ENCODE assay signal across 11 mouse cellular contexts in genomic region chr11:60102664-60103063, GRCm38 (mm10). TPM values are rescaled to one million over a fixed set of nuclear protein-coding genes. Genes with fewer than 3 reads are reported as not detected.
DNase-seq lines count a peak whose midpoint lies in the region; ATAC-seq and TF ChIP-seq lines count a peak whose summit lies in the region.
"Had no signal": no experiment of that assay in that cellular context is flagged by ENCODE, and none has a peak within 500 bp of the region (broad histone marks: within the 10 kb centered on the region; RNA-seq: fewer than 3 reads in every experiment).

No protein-coding gene starts in this region.

- no peaks in the 10 kb centered on the region for H3K36me3 ChIP-seq in hindbrain, embryonic 11.5 days (ENCODE audit: control insufficient read depth, insufficient read depth, low read length)
- no peaks in the 10 kb centered on the region for H3K36me3 ChIP-seq in hindbrain, embryonic 10.5 days
- no peaks in the 10 kb centered on the region for H3K36me3 ChIP-seq in lung, postnatal 0 days (ENCODE audit: insufficient read depth, low read length)
- no peaks in the 10 kb centered on the region for H3K36me3 ChIP-seq in liver, embryonic 11.5 days (ENCODE audit: control insufficient read depth, insufficient read depth, low read length)
- H3K36me3 ChIP-seq: liver, embryonic 15.5 days had no signal

- H3K4me2 ChIP-seq in hindbrain, embryonic 11.5 days (replicated peaks; ENCODE audit: low read depth, low read length), result no peak overlapping the region
- H3K4me2 ChIP-seq in lung, postnatal 0 days (replicated peaks; ENCODE audit: low read depth, low read length), result no peak overlapping the region
- no peak overlapping the region for H3K4me2 ChIP-seq in liver, embryonic 11.5 days
- H3K4me2 ChIP-seq: liver, embryonic 15.5 days had no signal

- H3K9me3 ChIP-seq in hindbrain, embryonic 11.5 days (ENCODE audit: control insufficient read depth, low read length), result no peaks in the 10 kb centered on the region
- H3K9me3 ChIP-seq in hindbrain, embryonic 10.5 days, result no peaks in the 10 kb centered on the region
- H3K9me3 ChIP-seq in lung, postnatal 0 days (ENCODE audit: low read length), result no peaks in the 10 kb centered on the region
- no peaks in the 10 kb centered on the region for H3K9me3 ChIP-seq in liver, embryonic 11.5 days (ENCODE audit: control insufficient read depth, low read length)
- H3K9me3 ChIP-seq: liver, embryonic 15.5 days had no signal

- no peak overlapping the region for H3K4me3 ChIP-seq in hindbrain, embryonic 11.5 days (ENCODE audit: low read depth, low read length)
- H3K4me3 ChIP-seq in hindbrain, embryonic 10.5 days, result no peak overlapping the region
- H3K4me3 ChIP-seq in lung, postnatal 0 days (ENCODE audit: low read depth, low read length), result no peak overlapping the region
- no peak overlapping the region for H3K4me3 ChIP-seq in liver, embryonic 11.5 days (ENCODE audit: low read depth, low read length)
- H3K4me3 ChIP-seq: left cerebral cortex, adult 2 months; liver, embryonic 15.5 days had no signal

- peaks cover 6% of the 10 kb centered on the region for H3K4me1 ChIP-seq in hindbrain, embryonic 11.5 days (replicated peaks; ENCODE audit: control insufficient read depth, insufficient read depth, low read length)
- peaks cover 30% of the 10 kb centered on the region for H3K4me1 ChIP-seq in hindbrain, embryonic 10.5 days (replicated peaks)
- peaks cover 6% of the 10 kb centered on the region; the same call in 1 of the 2 replicates for H3K4me1 ChIP-seq in lung, postnatal 0 days (ENCODE audit: insufficient read depth, low read depth, low read length)
- peaks cover 34% of the 10 kb centered on the region for H3K4me1 ChIP-seq in liver, embryonic 11.5 days (replicated peaks; ENCODE audit: control insufficient read depth, insufficient read depth, low read length)

- TF ChIP-seq POLR2A in brain, embryonic 14.5 days (IDR thresholded peaks at IDR 0.05; ENCODE audit: borderline replicate concordance, extremely low read depth, insufficient read depth, insufficient read length, poor library complexity, severe bottlenecking), result no peak

- TF ChIP-seq EP300 in lung, postnatal 0 days (IDR thresholded peaks at IDR 0.05), result no peak

- TF ChIP-seq CTCF in brain, embryonic 14.5 days (IDR thresholded peaks at IDR 0.05; ENCODE audit: borderline replicate concordance, extremely low read depth, insufficient read depth, insufficient read length), result no peak
- no peak for TF ChIP-seq CTCF in lung, postnatal 0 days (IDR thresholded peaks at IDR 0.05)

- DNase-seq in hindbrain, embryonic 11.5 days (ENCODE audit: low spot score), result no peak
- no peak for DNase-seq in hindbrain, embryonic 10.5 days (ENCODE audit: low spot score)
- peak; percentile 90 for DNase-seq in 416B (ENCODE audit: low read depth)
- DNase-seq in brain, embryonic 14.5 days (ENCODE audit: low read depth), result peak; percentile 14
- peak; percentile 92 for DNase-seq in lung, postnatal 0 days (ENCODE audit: low spot score)
- no peak for DNase-seq in liver, embryonic 11.5 days (ENCODE audit: low spot score)
- DNase-seq in adrenal gland, postnatal 4 days (ENCODE audit: low spot score in 2 of 2), result no peak

- 83% methylated on average over 6 of the region's 6 CpGs for WGBS in hindbrain, embryonic 11.5 days
- 87% methylated on average over 6 of the region's 6 CpGs for WGBS in hindbrain, embryonic 10.5 days
- WGBS in lung, postnatal 0 days, result 20% methylated on average over 6 of the region's 6 CpGs
- 53% methylated on average over 6 of the region's 6 CpGs for WGBS in liver, embryonic 11.5 days

- H3K27ac ChIP-seq in hindbrain, embryonic 11.5 days (ENCODE audit: low read depth, low read length), result 0 out of 2 replicates have a peak overlapping the region, but pooled peaks have one; percentile 42
- H3K27ac ChIP-seq in hindbrain, embryonic 10.5 days, result no peak overlapping the region
- 0 out of 2 replicates have a peak overlapping the region, but pooled peaks have one; percentile 12 for H3K27ac ChIP-seq in lung, postnatal 0 days (ENCODE audit: low read length)
- H3K27ac ChIP-seq in liver, embryonic 11.5 days (ENCODE audit: low read depth, low read length), result no peak overlapping the region
- H3K27ac ChIP-seq: left cerebral cortex, adult 2 months; liver, embryonic 15.5 days had no signal

- H3K9ac ChIP-seq in hindbrain, embryonic 11.5 days (ENCODE audit: low read depth, low read length), result no peak overlapping the region
- H3K9ac ChIP-seq in lung, postnatal 0 days (replicated peaks; ENCODE audit: low read depth), result no peak overlapping the region
- no peak overlapping the region for H3K9ac ChIP-seq in liver, embryonic 11.5 days (ENCODE audit: low read depth, low read length)
- H3K9ac ChIP-seq: liver, embryonic 15.5 days had no signal

- ATAC-seq in hindbrain, embryonic 11.5 days (ENCODE audit: low FRiP score), result no peak
- ATAC-seq in lung, postnatal 0 days, result peak; percentile 13
- no peak for ATAC-seq in liver, embryonic 11.5 days (replicated peaks; ENCODE audit: low FRiP score)
- ATAC-seq: activated CD4-positive, CD25-positive, alpha-beta regulatory T cell, adult 4 months; inflammation-experienced regulatory T-cells, adult 6 months had no signal

- no peaks in the 10 kb centered on the region for H3K27me3 ChIP-seq in hindbrain, embryonic 11.5 days (ENCODE audit: control insufficient read depth, insufficient read depth, low read length)
- no peaks in the 10 kb centered on the region for H3K27me3 ChIP-seq in hindbrain, embryonic 10.5 days (ENCODE audit: insufficient read depth, poor library complexity, severe bottlenecking)
- no peaks in the 10 kb centered on the region for H3K27me3 ChIP-seq in lung, postnatal 0 days (replicated peaks; ENCODE audit: insufficient read depth, low read length)
- no peaks in the 10 kb centered on the region for H3K27me3 ChIP-seq in liver, embryonic 11.5 days (replicated peaks; ENCODE audit: control insufficient read depth, insufficient read depth, low read length)
- H3K27me3 ChIP-seq: liver, embryonic 15.5 days had no signal

RNA-seq across cellular contexts. Expression of gene Rai1, which starts 2.1 kb away (rescaled TPM):
- 22.6 and 28.1 TPM in 2 replicates for polyA plus RNA-seq in hindbrain, embryonic 11.5 days (2014; fragmentation: Nextera tagmentation; extraction: Ambion mirVana)
- 25.3 and 31.0 TPM in 2 replicates for polyA plus RNA-seq in hindbrain, embryonic 10.5 days (2016; fragmentation: Nextera tagmentation; extraction: Ambion mirVana)
- polyA plus RNA-seq in brain, embryonic 14.5 days (2012; rRNA removed), result 65.8 and 78.4 TPM in 2 replicates
- polyA plus RNA-seq in lung, postnatal 0 days (2015; fragmentation: Nextera tagmentation; extraction: Ambion mirVana), result 13.5 and 16.2 TPM in 2 replicates
- 18.6 and 24.2 TPM in 2 replicates for polyA plus RNA-seq in liver, embryonic 11.5 days (2014; fragmentation: Nextera tagmentation; extraction: Ambion mirVana)
- 10 to 100 TPM; 61.4 to 69.8 TPM for total RNA-seq in adrenal gland, postnatal 4 days (2021)

RNA-seq across cellular contexts. Expression of gene Pemt, which starts 56.4 kb away (rescaled TPM):
- 5.1 and 7.2 TPM in 2 replicates for polyA plus RNA-seq in hindbrain, embryonic 11.5 days (2014; fragmentation: Nextera tagmentation; extraction: Ambion mirVana)
- polyA plus RNA-seq in hindbrain, embryonic 10.5 days (2016; fragmentation: Nextera tagmentation; extraction: Ambion mirVana), result 8.3 and 9.2 TPM in 2 replicates
- 5.9 and 7.6 TPM in 2 replicates for polyA plus RNA-seq in brain, embryonic 14.5 days (2012; rRNA removed)
- polyA plus RNA-seq in lung, postnatal 0 days (2015; fragmentation: Nextera tagmentation; extraction: Ambion mirVana), result 5.0 and 6.0 TPM in 2 replicates
- polyA plus RNA-seq in liver, embryonic 11.5 days (2014; fragmentation: Nextera tagmentation; extraction: Ambion mirVana), result 9.4 and 12.6 TPM in 2 replicates
- 10 to 100 TPM in 1 of 2 experiments, 1 to 10 TPM in 1; 7.3 to 54.5 TPM for total RNA-seq in adrenal gland, postnatal 4 days (2021)

Comparison
In these comparisons a context has a peak if more than half of its experiments do, and no peak if none do; other contexts are left out.
1. H3K27ac ChIP-seq: peak in hindbrain, embryonic 11.5 days (single experiment) and lung, postnatal 0 days (single experiment); none in hindbrain, embryonic 10.5 days (single experiment) and liver, embryonic 11.5 days (single experiment).
2. DNase-seq: peak in 416B (single experiment), brain, embryonic 14.5 days (single experiment) and lung, postnatal 0 days (single experiment); none in hindbrain, embryonic 11.5 days (single experiment), hindbrain, embryonic 10.5 days (single experiment), liver, embryonic 11.5 days (single experiment) and adrenal gland, postnatal 4 days (0 of 2).